21 mouse cellular contexts compared by ENCODE assay signal in genomic region chr6:134103519-134103918, GRCm38 (mm10).
"Had no signal": no experiment of that assay in that cellular context is flagged by ENCODE, and none has a peak within 500 bp of the region (broad histone marks: within the 10 kb centered on the region; RNA-seq: fewer than 3 reads in every experiment).

No protein-coding gene starts in this region.

- H3K36me3 ChIP-seq: midbrain, embryonic 12.5 days; neural tube, embryonic 13.5 days; neural tube, embryonic 15.5 days had no signal

- DNase-seq: lung, adult 18-20 months; lung, embryonic 14.5 days; lung, postnatal 14 days; lung, postnatal 36 days; midbrain, embryonic 14.5 days; retina, postnatal 1 day; right cerebral cortex, adult 18-20 months; right cerebral cortex, postnatal 25 days; right cerebral cortex, postnatal 4 days; spleen, adult 18-20 months; thymus, adult 2 months; thymus, postnatal 25 days; thymus, postnatal 4 days had no signal

- H3K27ac ChIP-seq: liver, embryonic 14.5 days; macrophage; midbrain, embryonic 12.5 days; neural tube, embryonic 13.5 days; neural tube, embryonic 15.5 days had no signal

- H3K4me2 ChIP-seq: lung, embryonic 14.5 days; midbrain, embryonic 12.5 days; neural tube, embryonic 13.5 days; neural tube, embryonic 15.5 days had no signal

- H3K9ac ChIP-seq: liver, embryonic 14.5 days; lung, embryonic 14.5 days; midbrain, embryonic 12.5 days; neural tube, embryonic 13.5 days; neural tube, embryonic 15.5 days had no signal

- H3K4me3 ChIP-seq: megakaryocyte, embryonic 14.5 days; midbrain, embryonic 12.5 days; myocyte; neural tube, embryonic 13.5 days; neural tube, embryonic 15.5 days had no signal

- H3K27me3 ChIP-seq: megakaryocyte, embryonic 14.5 days; midbrain, embryonic 12.5 days; neural tube, embryonic 13.5 days; neural tube, embryonic 15.5 days had no signal

- H3K9me3 ChIP-seq: megakaryocyte, embryonic 14.5 days; midbrain, embryonic 12.5 days; neural tube, embryonic 13.5 days; neural tube, embryonic 15.5 days had no signal

- ATAC-seq: midbrain, embryonic 16.5 days had no signal
